Mouse (Mus musculus): ENCODE measurements around the gene Slc35b2. TPM values are rescaled to one million over a fixed set of nuclear protein-coding genes. Genes with fewer than 3 reads are reported as not detected.

Slc35b2 gene
- total and polyA plus RNA-seq, 3 experiments = 57.2 to 101 (median 73.9) TPM

DNA sequence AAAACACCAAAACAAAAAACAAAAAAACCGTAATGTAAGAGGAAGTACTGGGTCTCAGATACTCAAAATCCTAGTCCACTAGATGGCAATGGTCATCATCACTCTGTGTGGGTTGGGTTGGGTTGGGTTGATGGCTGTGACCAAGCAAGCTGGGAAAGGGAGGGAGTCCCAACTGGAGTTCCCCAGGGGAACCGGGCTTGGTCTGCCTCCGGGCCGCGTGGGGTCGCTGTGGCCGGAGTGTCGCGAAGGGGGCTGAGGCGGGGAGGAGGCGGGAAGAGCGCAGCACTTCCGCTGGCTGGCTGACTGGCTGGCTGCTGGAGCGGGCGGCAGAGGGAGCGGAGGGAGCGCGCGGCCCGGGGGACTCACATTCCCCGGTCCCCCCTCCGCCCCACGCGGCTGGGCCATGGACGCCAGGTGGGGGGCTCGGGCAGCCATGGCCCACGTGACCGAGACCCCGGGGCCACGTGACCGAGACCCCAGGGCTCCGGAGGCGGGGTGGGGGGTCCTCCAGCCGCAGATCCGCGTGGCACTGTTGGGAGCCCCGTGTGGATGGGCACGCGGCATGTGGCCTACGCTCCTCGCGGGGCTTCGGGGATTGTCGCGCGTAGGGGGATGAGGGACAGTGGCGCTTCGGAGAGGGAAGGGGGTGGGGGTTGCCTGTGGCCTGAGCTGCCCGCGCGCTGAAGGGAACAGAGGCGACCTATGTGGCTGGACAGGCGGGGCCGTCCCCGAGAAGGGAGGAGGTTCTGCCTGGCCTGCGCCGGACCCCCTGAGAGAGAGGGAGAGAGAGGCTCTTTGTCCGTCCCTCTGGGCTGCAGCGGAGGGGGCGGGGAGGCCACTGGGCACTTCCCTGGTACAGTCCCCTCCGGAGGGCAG, at the start of gene Slc35b2 (continued):
- no peak for TF ChIP-seq ZKSCAN1 (IDR thresholded peaks at IDR 0.05; ENCODE audit: borderline replicate concordance, low read depth, low read length)

DNA sequence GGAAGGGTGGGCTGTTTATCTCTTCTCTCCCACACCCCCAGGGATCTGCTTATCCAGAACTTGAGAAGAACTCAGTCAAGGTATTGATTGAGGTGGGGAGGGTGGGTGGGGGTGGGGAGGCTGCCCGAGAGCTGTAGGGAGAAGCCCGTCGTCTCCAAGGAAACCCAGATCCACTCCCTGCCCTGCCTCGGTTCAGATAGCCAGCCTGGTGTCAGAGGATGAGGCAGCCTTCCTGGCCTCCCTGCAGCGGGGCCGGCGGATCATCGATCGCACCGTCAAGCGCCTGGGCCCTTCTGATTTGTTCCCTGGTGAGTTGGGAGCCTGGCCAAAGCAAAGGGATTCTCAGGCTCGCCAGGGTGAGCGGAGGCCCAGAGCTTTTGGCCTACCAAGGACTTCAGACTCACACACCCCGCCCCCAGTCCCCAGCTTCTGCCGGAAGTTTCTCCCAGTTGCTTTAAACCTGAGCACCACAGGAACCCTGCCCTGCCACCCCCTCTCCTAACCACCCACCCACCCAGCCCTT, 48.4 kb upstream of the Slc35b2 start:
- no peak overlapping the region for H3K9ac ChIP-seq (ENCODE audit: insufficient read depth, low read depth)
- in situ Hi-C loops (cut with MboI; ENCODE audit: low pct_ligation_motif_present, low pct_unique_long_range_greater_than_20kb, low sequenced_read_pairs) (loop anchor here (5.0 kb wide), 1 partner anchor 37 kb away; no protein-coding TSS in a partner anchor), dilution Hi-C loops (cut with MboI; ENCODE audit: extremely low pct_ligation_motif_present, extremely low pct_unique_long_range_greater_than_20kb, low sequenced_read_pairs) (no loop called here)
- H3K9me3 ChIP-seq (replicated peaks; ENCODE audit: low read length) = no peaks in the 10 kb centered on the region
- TF ChIP-seq MAX (IDR thresholded peaks at IDR 0.05; ENCODE audit: low read length) = no peak
- no peak overlapping the region for H3K27ac ChIP-seq (ENCODE audit: insufficient read depth, low read depth)
- H3K36me3 ChIP-seq (replicated peaks in 1 of 2; ENCODE audit: control insufficient read depth in 1 of 2, insufficient read depth in 1 of 2, low read length in 1 of 2) = peaks cover 55 to 89% of the 10 kb centered on the region in 2 experiments
- DNase-seq (ENCODE audit: extremely low read depth) = no peak
- H3K4me2 ChIP-seq (ENCODE audit: insufficient read depth, low read depth, poor library complexity, severe bottlenecking) = no peak overlapping the region
- H3K27me3 ChIP-seq (replicated peaks) = no peaks in the 10 kb centered on the region
- no peaks in the 10 kb centered on the region for H3K79me2 ChIP-seq (replicated peaks; ENCODE audit: control insufficient read depth, extremely low read depth, insufficient read depth, poor library complexity, severe bottlenecking)
- no peaks in the 10 kb centered on the region for H3K4me1 ChIP-seq (ENCODE audit: control insufficient read depth in 1 of 2, insufficient read depth in 2 of 2)
- H3K4me3 ChIP-seq (replicated peaks in 1 of 3; ENCODE audit: low read depth in 2 of 3, low read length in 2 of 3, poor library complexity in 1 of 3) = no peak overlapping the region

DNA sequence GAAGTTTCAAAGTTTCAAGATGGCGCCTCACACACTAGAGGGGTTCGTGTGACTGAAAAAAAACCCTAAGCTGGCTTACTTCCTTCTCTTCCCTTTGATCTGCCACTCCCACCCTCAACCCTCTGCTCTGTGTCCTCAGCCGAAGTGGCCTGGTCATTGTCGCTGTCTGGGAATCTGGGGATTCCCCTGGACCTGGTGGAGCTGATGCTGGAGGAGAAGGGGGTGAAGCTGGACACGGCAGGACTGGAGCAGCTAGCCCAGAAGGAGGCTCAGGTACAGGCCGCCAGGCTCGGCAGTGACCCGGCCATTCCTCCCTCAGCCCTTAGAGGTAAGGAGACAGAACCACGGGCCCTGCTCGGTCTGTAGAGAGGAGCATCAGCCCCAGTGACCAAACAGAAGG, 47.9 kb upstream of the Slc35b2 start:
- H3K36me3 ChIP-seq (replicated peaks in 1 of 2; ENCODE audit: control insufficient read depth in 1 of 2, insufficient read depth in 1 of 2, low read length in 1 of 2) = peaks cover 53 to 89% of the 10 kb centered on the region in 2 experiments
- no peak for DNase-seq (ENCODE audit: extremely low read depth)
- H3K9me3 ChIP-seq (replicated peaks; ENCODE audit: low read length) = no peaks in the 10 kb centered on the region
- no peak overlapping the region for H3K4me2 ChIP-seq (ENCODE audit: insufficient read depth, low read depth, poor library complexity, severe bottlenecking)
- no peak overlapping the region for H3K9ac ChIP-seq (ENCODE audit: insufficient read depth, low read depth)
- no peaks in the 10 kb centered on the region for H3K27me3 ChIP-seq (replicated peaks)
- no peak for TF ChIP-seq MAZ (IDR thresholded peaks at IDR 0.05; ENCODE audit: low read depth, low read length)
- TF ChIP-seq BHLHE40 (IDR thresholded peaks at IDR 0.05; ENCODE audit: low read depth, low read length) = no peak
- TF ChIP-seq POLR2A (IDR thresholded peaks at IDR 0.05; ENCODE audit: low read depth, low read length) = no peak
- no peak for TF ChIP-seq MEF2A (IDR thresholded peaks at IDR 0.05; ENCODE audit: borderline replicate concordance, low read depth, low read length)
- no peak for TF ChIP-seq MXI1 (IDR thresholded peaks at IDR 0.05; ENCODE audit: low read depth, low read length)
- TF ChIP-seq HCFC1 (IDR thresholded peaks at IDR 0.05; ENCODE audit: low read depth, low read length) = no peak
- no peak for TF ChIP-seq SMC3 (IDR thresholded peaks at IDR 0.05; ENCODE audit: low read depth, low read length)
- TF ChIP-seq NRF1 (IDR thresholded peaks at IDR 0.05; ENCODE audit: low read depth, low read length) = no peak
- TF ChIP-seq RCOR1 (conservative IDR thresholded peaks at IDR 0.05; ENCODE audit: low read depth, low read length) = no peak
- TF ChIP-seq MAX (IDR thresholded peaks at IDR 0.05; ENCODE audit: low read length) = no peak
- no peak for TF ChIP-seq JUND (conservative IDR thresholded peaks at IDR 0.05; ENCODE audit: low read depth, low read length)
- no peak for TF ChIP-seq MYC (IDR thresholded peaks at IDR 0.05; ENCODE audit: low read depth, low read length)
- TF ChIP-seq ELF1 (IDR thresholded peaks at IDR 0.05; ENCODE audit: low read depth, low read length) = no peak
- TF ChIP-seq CTCF (conservative IDR thresholded peaks at IDR 0.05 in 1 of 2, IDR thresholded peaks at IDR 0.05 in 1 of 2; ENCODE audit: low read depth in 2 of 2, low read length in 2 of 2) = no peak
- no peak for TF ChIP-seq PAX5 (IDR thresholded peaks at IDR 0.05; ENCODE audit: low read length)
- TF ChIP-seq SIN3A (IDR thresholded peaks at IDR 0.05; ENCODE audit: low read length) = no peak
- no peak for TF ChIP-seq TCF12 (IDR thresholded peaks at IDR 0.05; ENCODE audit: low read depth, low read length)
- TF ChIP-seq USF2 (conservative IDR thresholded peaks at IDR 0.05; ENCODE audit: low read depth, low read length) = no peak
- no peak for TF ChIP-seq UBTF (IDR thresholded peaks at IDR 0.05; ENCODE audit: low read depth, low read length)
- H3K79me2 ChIP-seq (replicated peaks; ENCODE audit: control insufficient read depth, extremely low read depth, insufficient read depth, poor library complexity, severe bottlenecking) = no peaks in the 10 kb centered on the region
- H3K4me3 ChIP-seq (replicated peaks in 1 of 3; ENCODE audit: low read depth in 2 of 3, low read length in 2 of 3, poor library complexity in 1 of 3) = no peak overlapping the region
- H3K27ac ChIP-seq (ENCODE audit: insufficient read depth, low read depth) = no peak overlapping the region
- no peaks in the 10 kb centered on the region for H3K4me1 ChIP-seq (ENCODE audit: control insufficient read depth in 1 of 2, insufficient read depth in 2 of 2)
- dilution Hi-C loops (cut with MboI; ENCODE audit: extremely low pct_ligation_motif_present, extremely low pct_unique_long_range_greater_than_20kb, low sequenced_read_pairs) = no loop called here
- in situ Hi-C loops (cut with MboI; ENCODE audit: low pct_ligation_motif_present, low pct_unique_long_range_greater_than_20kb, low sequenced_read_pairs) = loop anchor here (5.0 kb wide), 1 partner anchor 36 kb away; no protein-coding TSS in a partner anchor

Data from CH12.LX (cell line).